Mouse (Mus musculus): Measurements from ENCODE around the gene Dctn3. TPM values are rescaled to one million over a fixed set of nuclear protein-coding genes. Genes with fewer than 3 reads are reported as not detected.
"Not testable (repeated sequence)": the region's sequence is repeated elsewhere in the genome, so short reads cannot be mapped to it uniquely, and the experiment has no call there.

The Dctn3 gene
- 139 and 146 TPM in 2 replicates for polyA plus RNA-seq (2015; fragmentation: Nextera tagmentation; extraction: Ambion mirVana)

- peak; percentile 91 for ATAC-seq (ENCODE audit: insufficient number of reproducible peaks, low FRiP score, low TSS enrichment, low read depth)
- Histone ChIP-seq H3K4me2 (replicated peaks) (peak within 1 kb of the TSS; percentile 72), H3K4me3 (replicated peaks) (peak within 1 kb of the TSS; percentile 91), H3K4me1 (peaks cover 23% of the 10 kb centered on the region), H3K36me3 (peaks cover 23% of the 10 kb centered on the region), H3K9ac (peak within 1 kb of the TSS; percentile 89), H3K27ac (replicated peaks) (no peak within 1 kb of the TSS), H3K27me3 (peaks cover 45% of the 10 kb centered on the region), H3K9me3 (replicated peaks) (no peaks in the 10 kb centered on the region)
- WGBS: under 1% methylated on average over 27 of the region's 27 CpGs
Observed at GRCm38 (mm10) chr4:41722918-41723351, at the start of gene Dctn3. Gene Dctn3 (minus strand): TSS chr4:41723170.

- H3K27me3 ChIP-seq; H3K9me3 ChIP-seq (replicated peaks); H3K4me2 ChIP-seq (replicated peaks); H3K4me3 ChIP-seq (replicated peaks); ATAC-seq (ENCODE audit: insufficient number of reproducible peaks, low FRiP score, low TSS enrichment, low read depth); H3K27ac ChIP-seq (replicated peaks); H3K9ac ChIP-seq: not testable (repeated sequence)
- H3K4me1 ChIP-seq: peaks cover 11% of the 10 kb centered on the region
- 72% methylated on average over 10 of the region's 10 CpGs for WGBS
- H3K36me3 ChIP-seq: peaks cover 12% of the 10 kb centered on the region
Observed at GRCm38 (mm10) chr4:41767301-41767700, 44.3 kb upstream of the Dctn3 start.

- WGBS: 37% methylated on average over 5 of the region's 6 CpGs
- Histone ChIP-seq H3K27ac (replicated peaks) (peak overlapping the region; percentile 95), H3K4me2 (replicated peaks) (peak overlapping the region; percentile 66), H3K4me3 (replicated peaks) (peak overlapping the region; percentile 59), H3K36me3 (peaks cover 16% of the 10 kb centered on the region), H3K4me1 (peaks cover 38% of the 10 kb centered on the region)
- H3K9me3 ChIP-seq (replicated peaks); ATAC-seq (ENCODE audit: insufficient number of reproducible peaks, low FRiP score, low TSS enrichment, low read depth); H3K27me3 ChIP-seq; H3K9ac ChIP-seq: not testable (repeated sequence)
Observed at GRCm38 (mm10) chr4:41763176-41763575, 40.2 kb upstream of the Dctn3 start.

- peak; percentile 81 for ATAC-seq (ENCODE audit: insufficient number of reproducible peaks, low FRiP score, low TSS enrichment, low read depth)
- Histone ChIP-seq H3K27ac (replicated peaks) (peak overlapping the region; percentile 95), H3K9ac (peak overlapping the region; percentile 18; the same call in 1 of the 2 replicates), H3K36me3 (peaks cover 13% of the 10 kb centered on the region; the same call in 1 of the 2 replicates), H3K4me1 (peaks cover 38% of the 10 kb centered on the region), H3K4me3 (replicated peaks) (peak overlapping the region; percentile 59), H3K4me2 (replicated peaks) (peak overlapping the region; percentile 66)
- 33% methylated on average over 8 of the region's 8 CpGs for WGBS
- not testable (repeated sequence) for H3K27me3 ChIP-seq; H3K9me3 ChIP-seq (replicated peaks)
Observed at GRCm38 (mm10) chr4:41762688-41763114, 39.7 kb upstream of the Dctn3 start.

- Histone ChIP-seq H3K27ac (replicated peaks) (peak overlapping the region; percentile 95), H3K27me3 (no peaks in the 10 kb centered on the region), H3K9ac (peak overlapping the region; percentile 18; the same call in 1 of the 2 replicates), H3K4me2 (replicated peaks) (peak overlapping the region; percentile 66), H3K4me1 (peaks cover 38% of the 10 kb centered on the region), H3K9me3 (replicated peaks) (no peaks in the 10 kb centered on the region), H3K36me3 (peaks cover 15% of the 10 kb centered on the region; the same call in 1 of the 2 replicates), H3K4me3 (replicated peaks) (peak overlapping the region; percentile 59)
- peak; percentile 81 for ATAC-seq (ENCODE audit: insufficient number of reproducible peaks, low FRiP score, low TSS enrichment, low read depth)
- 35% methylated on average over 8 of the region's 8 CpGs for WGBS
Observed at GRCm38 (mm10) chr4:41762099-41762687, 39.2 kb upstream of the Dctn3 start.

- Histone ChIP-seq H3K27me3 (no peaks in the 10 kb centered on the region), H3K9me3 (replicated peaks) (no peaks in the 10 kb centered on the region), H3K36me3 (peaks cover 15% of the 10 kb centered on the region; the same call in 1 of the 2 replicates), H3K4me2 (replicated peaks) (peak overlapping the region; percentile 66), H3K9ac (0 out of 2 replicates have a peak overlapping the region, but pooled peaks have one; percentile 50), H3K4me3 (replicated peaks) (peak overlapping the region; percentile 59), H3K27ac (replicated peaks) (peak overlapping the region; percentile 95), H3K4me1 (peaks cover 40% of the 10 kb centered on the region)
- ATAC-seq (ENCODE audit: insufficient number of reproducible peaks, low FRiP score, low TSS enrichment, low read depth): no peak
Observed at GRCm38 (mm10) chr4:41761680-41762079, 38.7 kb upstream of the Dctn3 start.

- Histone ChIP-seq H3K9ac (peak overlapping the region; percentile 50), H3K4me3 (replicated peaks) (peak overlapping the region; percentile 59), H3K27me3 (no peaks in the 10 kb centered on the region), H3K36me3 (peaks cover 13% of the 10 kb centered on the region; the same call in 1 of the 2 replicates), H3K4me1 (peaks cover 46% of the 10 kb centered on the region), H3K4me2 (replicated peaks) (peak overlapping the region; percentile 66), H3K27ac (replicated peaks) (peak overlapping the region; percentile 95), H3K9me3 (replicated peaks) (no peaks in the 10 kb centered on the region)
- WGBS: 30% methylated on average over 4 of the region's 4 CpGs
- ATAC-seq (ENCODE audit: insufficient number of reproducible peaks, low FRiP score, low TSS enrichment, low read depth): no peak
Observed at GRCm38 (mm10) chr4:41760911-41761310, 37.9 kb upstream of the Dctn3 start.

- 1% methylated on average over 15 of the region's 15 CpGs for WGBS
- H3K9ac ChIP-seq: peak overlapping the region; percentile 50
- H3K9me3 ChIP-seq (replicated peaks): no peaks in the 10 kb centered on the region
- H3K4me3 ChIP-seq (replicated peaks): peak overlapping the region; percentile 59
- no peaks in the 10 kb centered on the region for H3K27me3 ChIP-seq
- H3K4me1 ChIP-seq: peaks cover 46% of the 10 kb centered on the region
- peak overlapping the region; percentile 95 for H3K27ac ChIP-seq (replicated peaks)
- peaks cover 13% of the 10 kb centered on the region; the same call in 1 of the 2 replicates for H3K36me3 ChIP-seq
- ATAC-seq (ENCODE audit: insufficient number of reproducible peaks, low FRiP score, low TSS enrichment, low read depth): peak; percentile 87
- H3K4me2 ChIP-seq (replicated peaks): peak overlapping the region; percentile 66
Observed at GRCm38 (mm10) chr4:41760288-41760721, 37.3 kb upstream of the Dctn3 start.

- Histone ChIP-seq H3K4me1 (peaks cover 50% of the 10 kb centered on the region), H3K9ac (peak overlapping the region; percentile 21; the same call in 1 of the 2 replicates), H3K4me2 (replicated peaks) (peak overlapping the region; percentile 66)
Observed at GRCm38 (mm10) chr4:41759656-41760287, 36.8 kb upstream of the Dctn3 start.

GRCm38 (mm10) chr4:41759206-41759605, 36.2 kb upstream of the Dctn3 start:
- H3K36me3 ChIP-seq: peaks cover 13% of the 10 kb centered on the region; the same call in 1 of the 2 replicates
- H3K27me3 ChIP-seq: no peaks in the 10 kb centered on the region
- no peaks in the 10 kb centered on the region for H3K9me3 ChIP-seq (replicated peaks)
- H3K9ac ChIP-seq: no peak overlapping the region
- no peak overlapping the region for H3K4me3 ChIP-seq (replicated peaks)
- WGBS: 74% methylated on average over 9 of the region's 9 CpGs
- no peak for ATAC-seq (ENCODE audit: insufficient number of reproducible peaks, low FRiP score, low TSS enrichment, low read depth)
- H3K27ac ChIP-seq (replicated peaks): peak overlapping the region; percentile 95; the same call in 1 of the 2 replicates
- no peak overlapping the region for H3K4me2 ChIP-seq (replicated peaks)
- peaks cover 53% of the 10 kb centered on the region for H3K4me1 ChIP-seq

More at GRCm38 (mm10) chr4:41759656-41760287, 36.8 kb upstream of the Dctn3 start:
- H3K9me3 ChIP-seq (replicated peaks): no peaks in the 10 kb centered on the region
- peak overlapping the region; percentile 95 for H3K27ac ChIP-seq (replicated peaks)
- no peak for ATAC-seq (ENCODE audit: insufficient number of reproducible peaks, low FRiP score, low TSS enrichment, low read depth)
- H3K4me3 ChIP-seq (replicated peaks): peak overlapping the region; percentile 59
- 24% methylated on average over 6 of the region's 6 CpGs for WGBS
- no peaks in the 10 kb centered on the region for H3K27me3 ChIP-seq
- peaks cover 13% of the 10 kb centered on the region; the same call in 1 of the 2 replicates for H3K36me3 ChIP-seq

- Histone ChIP-seq H3K27me3 (no peaks in the 10 kb centered on the region), H3K4me1 (peaks cover 50% of the 10 kb centered on the region), H3K9me3 (replicated peaks) (no peaks in the 10 kb centered on the region), H3K27ac (replicated peaks) (no peak overlapping the region), H3K9ac (no peak overlapping the region), H3K36me3 (peaks cover 13% of the 10 kb centered on the region; the same call in 1 of the 2 replicates), H3K4me3 (replicated peaks) (no peak overlapping the region), H3K4me2 (replicated peaks) (no peak overlapping the region)
- no peak for ATAC-seq (ENCODE audit: insufficient number of reproducible peaks, low FRiP score, low TSS enrichment, low read depth)
- 85% methylated on average over 4 of the region's 4 CpGs for WGBS
Observed at GRCm38 (mm10) chr4:41758701-41759100, 35.7 kb upstream of the Dctn3 start.

Data from embryonic facial prominence, embryonic 15.5 days (tissue).